Mouse (Mus musculus) kidney, adult 2 months (tissue): Measurements from ENCODE around the gene Pepd. TPM values are rescaled to one million over a fixed set of nuclear protein-coding genes. Genes with fewer than 3 reads are reported as not detected.

Experiments used
- DNase-seq: peaks from one replicate; pipeline ENCODE4 v3.0.0; 2021
- H3K27ac ChIP-seq: fragments of 200-500 bp; 2 replicates; pipeline ENCODE4 v1.5.1; 2012; ENCODE audit warnings: low read depth, low read length, control low read depth, inconsistent platforms; ENCODE audit not compliant: insufficient read depth
- H3K27me3 ChIP-seq: fragments of 200-500 bp; replicated peaks from 2 replicates; pipeline ENCODE4 v1.6.1; 2012; ENCODE audit warnings: mild to moderate bottlenecking, moderate library complexity, low read length, inconsistent platforms; ENCODE audit not compliant: control insufficient read depth, insufficient read depth
- H3K36me3 ChIP-seq: fragments of 200-500 bp; 2 replicates; pipeline ENCODE4 v1.6.1; 2012; ENCODE audit warnings: mild to moderate bottlenecking, moderate library complexity, low read length, inconsistent platforms; ENCODE audit not compliant: control insufficient read depth, insufficient read depth
- H3K4me1 ChIP-seq: fragments of 200-500 bp; 2 replicates; pipeline ENCODE4 v1.6.1; 2011; ENCODE audit warnings: low read length; ENCODE audit not compliant: control insufficient read depth, insufficient read depth
- H3K4me3 ChIP-seq: fragments of 200-500 bp; 2 replicates; pipeline ENCODE4 v1.5.1; 2011; ENCODE audit warnings: mild to moderate bottlenecking, low read depth, low read length, control low read depth; ENCODE audit not compliant: insufficient read depth
- CTCF ChIP-seq: fragments of 200-500 bp; conservative IDR thresholded peaks from 2 replicates; pipeline ENCODE4 v1.5.1; 2011; ENCODE audit warnings: low read depth, mild to moderate bottlenecking, control low read depth, low read length, moderate library complexity, mixed read lengths; ENCODE audit not compliant: insufficient read depth, insufficient read length
- POLR2A ChIP-seq: fragments of 200-500 bp; IDR thresholded peaks from one replicate; pipeline ENCODE4 v1.6.1; 2011; ENCODE audit warnings: low read depth, low read length, control low read depth
- WGBS: fragments of 180-500 bp; shearing (Covaris S2); methylation state at CpG from one replicate; pipeline ENCODE4 v1.1.7; 2018; 5-methylcytosine and 5-hydroxymethylcytosine counted together
- polyA plus RNA-seq: library from polyadenylated mRNA; depleted of rRNA; stranded (reverse); fragments of >200 nt; gene quantifications from 2 replicates; pipeline ENCODE4 v1.2.3, GENCODE M21; 2012

Pepd gene
- polyA plus RNA-seq, 1 experiment = 299 TPM

- Histone ChIP-seq H3K4me1 (peaks cover 17% of the 10 kb centered on the region; the same call in 1 of the 2 replicates), H3K27me3 (no peaks in the 10 kb centered on the region), H3K36me3 (no peaks in the 10 kb centered on the region), H3K4me3 (peak within 1 kb of the TSS; percentile 79), H3K27ac (peak within 1 kb of the TSS; percentile 67)
- TF ChIP-seq POLR2A (no peak), CTCF (no peak)
- DNase-seq = peak; percentile 98
- under 1% methylated on average over 40 of the region's 53 CpGs for WGBS
Measured at GRCm38 (mm10) chr7:35056436-35056864, 144.3 kb downstream of the Pepd start, which contains the start of gene Cebpg. Gene Cebpg (minus strand): TSS chr7:35056573.

GRCm38 (mm10) chr7:35056999-35057398 is 144.8 kb downstream of the Pepd start:
- H3K4me1 ChIP-seq = peaks cover 17% of the 10 kb centered on the region; the same call in 1 of the 2 replicates
- no peaks in the 10 kb centered on the region for H3K36me3 ChIP-seq
- WGBS = 17% methylated on average over 10 of the region's 10 CpGs
- H3K4me3 ChIP-seq = peak overlapping the region; percentile 53
- TF ChIP-seq CTCF (no peak), POLR2A (no peak)
- peak overlapping the region; percentile 67 for H3K27ac ChIP-seq
- no peak for DNase-seq
- no peaks in the 10 kb centered on the region for H3K27me3 ChIP-seq

- Histone ChIP-seq H3K36me3 (no peaks in the 10 kb centered on the region), H3K4me1 (peaks cover 17% of the 10 kb centered on the region; the same call in 1 of the 2 replicates), H3K27me3 (no peaks in the 10 kb centered on the region), H3K27ac (no peak overlapping the region), H3K4me3 (no peak overlapping the region)
- no peak for DNase-seq
- TF ChIP-seq POLR2A (no peak), CTCF (no peak)
- WGBS = 79% methylated on average over 4 of the region's 4 CpGs
Measured at GRCm38 (mm10) chr7:35057569-35057968, 145.4 kb downstream of the Pepd start.

GRCm38 (mm10) chr7:35058329-35058728 is 146.2 kb downstream of the Pepd start:
- TF ChIP-seq POLR2A = no peak
- TF ChIP-seq CTCF = no peak
- WGBS = 85% methylated on average over 1 of the region's 1 CpGs
- Histone ChIP-seq H3K27ac (no peak overlapping the region), H3K27me3 (no peaks in the 10 kb centered on the region), H3K36me3 (no peaks in the 10 kb centered on the region), H3K4me3 (no peak overlapping the region), H3K4me1 (peaks cover 15% of the 10 kb centered on the region; the same call in 1 of the 2 replicates)
- no peak for DNase-seq

GRCm38 (mm10) chr7:35059467-35059866 is 147.3 kb downstream of the Pepd start:
- H3K27me3 ChIP-seq = no peaks in the 10 kb centered on the region
- no peak overlapping the region for H3K27ac ChIP-seq
- no peak overlapping the region for H3K4me3 ChIP-seq
- no peak for DNase-seq
- WGBS = 80% methylated on average over 5 of the region's 5 CpGs
- no peaks in the 10 kb centered on the region for H3K36me3 ChIP-seq
- TF ChIP-seq CTCF = peak; percentile 20; the same call in 1 of the 2 replicates
- TF ChIP-seq POLR2A = no peak
- H3K4me1 ChIP-seq = peaks cover 8% of the 10 kb centered on the region; the same call in 1 of the 2 replicates

GRCm38 (mm10) chr7:35064286-35065258 is 152.4 kb downstream of the Pepd start:
- no peak overlapping the region for H3K4me3 ChIP-seq
- 67% methylated on average over 14 of the region's 14 CpGs for WGBS
- DNase-seq = peak; percentile 59
- TF ChIP-seq POLR2A (no peak), CTCF (no peak)
- H3K27ac ChIP-seq = no peak overlapping the region
- no peaks in the 10 kb centered on the region for H3K27me3 ChIP-seq
- no peaks in the 10 kb centered on the region for H3K4me1 ChIP-seq
- H3K36me3 ChIP-seq = no peaks in the 10 kb centered on the region

- 89% methylated on average over 3 of the region's 3 CpGs for WGBS
- DNase-seq = no peak
- Histone ChIP-seq H3K36me3 (no peaks in the 10 kb centered on the region), H3K27ac (no peak overlapping the region), H3K27me3 (no peaks in the 10 kb centered on the region), H3K4me1 (no peaks in the 10 kb centered on the region), H3K4me3 (no peak overlapping the region)
- TF ChIP-seq CTCF (no peak), POLR2A (no peak)
Measured at GRCm38 (mm10) chr7:35065958-35066357, 153.8 kb downstream of the Pepd start.
